Mouse (Mus musculus) gastrocnemius, postnatal 4 days (tissue): Measurements from ENCODE around the gene Slc16a12. TPM values are rescaled to one million over a fixed set of nuclear protein-coding genes. Genes with fewer than 3 reads are reported as not detected.
A peak's percentile ranks its signal among the peaks of the same experiment; 100 is the strongest.
"Not testable (repeated sequence)": the region's sequence is repeated elsewhere in the genome, so short reads cannot be mapped to it uniquely, and the experiment has no call there.

Experiments
- DNase-seq, 2 experiments: peaks; one replicate each; pipeline ENCODE4 v3.0.0; 2021 to 2022; ENCODE audit warnings: low spot score in 2 of 2, mixed read lengths in 2 of 2
- total RNA-seq, 2 experiments: library from RNA; stranded (reverse); gene quantifications; 2 replicates each; pipeline ENCODE4 v1.2.3; 2021

Gene Slc16a12
- total RNA-seq, 2 experiments from 2014 or later, result 3.6 to 3.8 TPM

GRCm38 (mm10) chr19:34684857-34685256 is 62.2 kb downstream of the Slc16a12 start:
- DNase-seq, result peak in 1 of 2 experiments; percentile 21

- DNase-seq, result no peak
These were observed 68.7 kb downstream of the Slc16a12 start for GRCm38 (mm10) chr19:34678428-34678827.

- DNase-seq, result no peak
These were observed 73.6 kb downstream of the Slc16a12 start for GRCm38 (mm10) chr19:34673476-34673875.

GRCm38 (mm10) chr19:34666127-34666526 is 81.0 kb downstream of the Slc16a12 start:
- DNase-seq, result peak; percentile 35 to 67

GRCm38 (mm10) chr19:34662740-34663139 is 84.3 kb downstream of the Slc16a12 start:
- DNase-seq, result no peak

- peak; percentile 19 to 40 for DNase-seq
These were observed 85.0 kb downstream of the Slc16a12 start for GRCm38 (mm10) chr19:34662067-34662507.

- no peak for DNase-seq
These were observed 90.4 kb downstream of the Slc16a12 start for GRCm38 (mm10) chr19:34656511-34657298.

- DNase-seq, result no peak
These were observed 91.8 kb downstream of the Slc16a12 start for GRCm38 (mm10) chr19:34655227-34655805.

- DNase-seq, result no peak
These were observed 96.1 kb downstream of the Slc16a12 start for GRCm38 (mm10) chr19:34650997-34651396.

- DNase-seq, result no peak
These were observed 96.8 kb downstream of the Slc16a12 start for GRCm38 (mm10) chr19:34650276-34650675.

- not testable (repeated sequence) for DNase-seq
These were observed 99.5 kb downstream of the Slc16a12 start for GRCm38 (mm10) chr19:34647630-34648029.

- DNase-seq, result no peak
These were observed 104.5 kb downstream of the Slc16a12 start for GRCm38 (mm10) chr19:34642616-34643015.

- DNase-seq, result no peak
These were observed 106.5 kb downstream of the Slc16a12 start, which contains the start of the genes Ifit1bl2 and Ifit1 for GRCm38 (mm10) chr19:34640623-34641022. Gene Ifit1bl2, minus strand, starts transcription at chr19:34640743. Gene Ifit1, plus strand, starts transcription at chr19:34640871.

- DNase-seq, result peak; percentile 36 to 43
These were observed 110.0 kb downstream of the Slc16a12 start for GRCm38 (mm10) chr19:34636933-34637557.

- DNase-seq, result no peak
These were observed 113.6 kb downstream of the Slc16a12 start for GRCm38 (mm10) chr19:34633484-34633883.

- DNase-seq, result no peak
These were observed 115.6 kb downstream of the Slc16a12 start for GRCm38 (mm10) chr19:34631487-34631886.

- no peak for DNase-seq
These were observed 119.6 kb downstream of the Slc16a12 start for GRCm38 (mm10) chr19:34627496-34627895.

- DNase-seq, result no peak
These were observed 122.4 kb downstream of the Slc16a12 start for GRCm38 (mm10) chr19:34624663-34625062.

- DNase-seq, result no peak
These were observed 123.3 kb downstream of the Slc16a12 start for GRCm38 (mm10) chr19:34623781-34624180.

GRCm38 (mm10) chr19:34620871-34621270 is 126.2 kb downstream of the Slc16a12 start:
- DNase-seq, result no peak
